Mouse (Mus musculus) small intestine, adult 2 months (tissue): ENCODE measurements at regions not wholly inside any gene's neighbourhood (a gene's known extent, or its start where the extent isn't known, plus 50 kb on each side); places are given as distances from the start of the nearest gene placed in this dataset.

Experiments used
- CTCF ChIP-seq: fragments of 200-500 bp; IDR thresholded peaks from 2 replicates; pipeline ENCODE4 v1.5.1; 2012; ENCODE audit warnings: low read depth, mild to moderate bottlenecking, control low read depth, inconsistent platforms, low read length, moderate library complexity, mixed read lengths; ENCODE audit not compliant: insufficient replicate concordance, insufficient read length; ENCODE audit errors: extremely low read depth
- POLR2A ChIP-seq: fragments of 200-500 bp; IDR thresholded peaks from 2 replicates; pipeline ENCODE4 v1.6.1; 2012; ENCODE audit warnings: low read depth, mild to moderate bottlenecking, control low read depth, inconsistent platforms, low read length, moderate library complexity

DNA sequence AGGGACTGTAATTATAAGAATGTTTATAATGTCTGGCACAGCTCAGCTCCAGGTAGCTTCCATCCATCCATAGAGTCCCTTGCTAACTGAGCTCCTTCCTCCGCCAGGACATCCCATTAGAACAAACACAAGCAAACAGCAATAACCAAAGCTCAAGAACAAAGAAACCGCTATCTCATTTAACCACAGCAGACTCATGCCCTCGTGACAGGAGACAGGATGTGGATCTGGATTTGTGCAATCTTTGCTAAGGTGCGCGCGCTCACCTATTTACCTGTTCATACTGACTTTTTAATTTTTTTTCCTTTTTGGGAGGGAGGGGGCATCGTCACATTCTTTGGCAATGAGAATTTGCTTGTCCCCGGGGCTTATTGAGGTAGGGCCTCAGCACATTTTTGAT lies 71.3 kb upstream of the Slc38a2 start:
- TF ChIP-seq POLR2A = no peak
- no peak for TF ChIP-seq CTCF
